Mouse (Mus musculus) kidney, adult 2 months (tissue): ENCODE results near the gene Ripor2.

Experiments used
- CTCF ChIP-seq: fragments of 200-500 bp; conservative IDR thresholded peaks from 2 replicates; pipeline ENCODE4 v1.5.1; 2011; ENCODE audit warnings: low read depth, mild to moderate bottlenecking, control low read depth, low read length, moderate library complexity, mixed read lengths; ENCODE audit not compliant: insufficient read depth, insufficient read length
- POLR2A ChIP-seq: fragments of 200-500 bp; IDR thresholded peaks from one replicate; pipeline ENCODE4 v1.6.1; 2011; ENCODE audit warnings: low read depth, low read length, control low read depth

GRCm38 (mm10) chr13:24778706-24779380 is 196.9 kb downstream of the Ripor2 start:
- no peak for TF ChIP-seq CTCF
- no peak for TF ChIP-seq POLR2A
